Mouse (Mus musculus) thymus, adult 2 months (tissue): ENCODE measurements at regions not wholly inside any gene's neighbourhood (a gene's known extent, or its start where the extent isn't known, plus 50 kb on each side); places are given as distances from the start of the nearest gene placed in this dataset.

ENCODE experiments used
- CTCF ChIP-seq: fragments of 200-500 bp; IDR thresholded peaks from 2 replicates; pipeline ENCODE4 v1.5.1; 2012; ENCODE audit warnings: mild to moderate bottlenecking, control low read depth, low read length, moderate library complexity, borderline replicate concordance; ENCODE audit not compliant: control insufficient read depth, poor library complexity, insufficient read depth; ENCODE audit errors: extremely low read depth
- POLR2A ChIP-seq: fragments of 200-500 bp; IDR thresholded peaks from 2 replicates; pipeline ENCODE4 v1.6.1; 2012; ENCODE audit warnings: mild to moderate bottlenecking, low read length, control low read depth, moderate library complexity; ENCODE audit not compliant: control insufficient read depth, poor library complexity, insufficient read depth; ENCODE audit errors: extremely low read depth

DNA sequence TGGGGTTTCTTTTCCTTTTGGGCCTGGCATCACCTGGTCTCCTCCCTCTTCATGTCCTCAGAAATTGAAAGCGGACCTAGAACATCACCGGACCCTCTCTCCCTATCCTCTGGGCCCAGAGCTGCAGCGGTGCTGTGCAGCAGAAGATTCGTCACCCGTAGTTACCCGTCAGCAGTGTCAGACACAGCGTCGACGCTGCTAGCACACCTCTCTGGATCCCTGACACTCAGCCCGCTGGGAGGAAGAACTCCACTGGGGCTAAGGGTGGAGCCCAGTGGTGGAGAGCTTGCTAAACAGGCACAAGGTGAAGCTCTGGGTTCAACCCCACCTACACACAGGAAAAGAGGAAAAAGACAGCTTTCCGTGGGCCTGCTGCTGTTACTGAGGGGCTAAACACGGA, 51.8 kb upstream of the Xpo1 start:
- TF ChIP-seq CTCF (no peak), POLR2A (no peak)
